Mouse (Mus musculus) neural tube, embryonic 11.5 days (tissue): ENCODE data around the gene Csrp1. TPM values are rescaled to one million over a fixed set of nuclear protein-coding genes. Genes with fewer than 3 reads are reported as not detected.

Experiments
- ATAC-seq: fragments of 200-750 bp; cut with Nextera tagmentation; 2 replicates; pipeline ENCODE4 v1.8.0; 2017; ENCODE audit warnings: moderate number of reproducible peaks, mild to moderate bottlenecking, moderate TSS enrichment, moderate library complexity; ENCODE audit not compliant: insufficient read depth, low FRiP score, low TSS enrichment
- DNase-seq: peaks from one replicate; pipeline ENCODE4 v3.0.0-alpha.2; 2015; ENCODE audit warnings: low spot score
- H3K27ac ChIP-seq: fragments of 300-500 bp; sonication (generic); 2 replicates; pipeline ENCODE4 v1.5.1; 2014; ENCODE audit warnings: low read depth, mild to moderate bottlenecking, low read length
- H3K27me3 ChIP-seq: fragments of 300-500 bp; sonication (generic); 2 replicates; pipeline ENCODE4 v1.6.1; 2014; ENCODE audit warnings: mild to moderate bottlenecking, low read length, mixed read lengths; ENCODE audit not compliant: control insufficient read depth, insufficient read depth
- H3K36me3 ChIP-seq: fragments of 300-500 bp; sonication (generic); 2 replicates; pipeline ENCODE4 v1.6.1; 2014; ENCODE audit warnings: mild to moderate bottlenecking, low read length, moderate library complexity, mixed read lengths; ENCODE audit not compliant: control insufficient read depth, insufficient read depth
- H3K4me1 ChIP-seq: fragments of 300-500 bp; sonication (generic); 2 replicates; pipeline ENCODE4 v1.6.1; 2014; ENCODE audit warnings: low read length, mixed read lengths; ENCODE audit not compliant: control insufficient read depth, insufficient read depth
- H3K4me2 ChIP-seq: fragments of 300-500 bp; sonication (generic); 2 replicates; pipeline ENCODE4 v1.6.1; 2014; ENCODE audit warnings: low read depth, mild to moderate bottlenecking, moderate library complexity
- H3K4me3 ChIP-seq: fragments of 300-500 bp; sonication (generic); 2 replicates; pipeline ENCODE4 v1.5.1; 2014; ENCODE audit warnings: low read depth, low read length
- H3K9ac ChIP-seq: fragments of 300-500 bp; sonication (generic); 2 replicates; pipeline ENCODE4 v1.6.1; 2014; ENCODE audit warnings: mild to moderate bottlenecking, low read length
- H3K9me3 ChIP-seq: fragments of 300-500 bp; sonication (generic); 2 replicates; pipeline ENCODE4 v1.6.1; 2016; ENCODE audit warnings: low read length; ENCODE audit not compliant: control insufficient read depth
- WGBS: fragments of 180-500 bp; shearing (Covaris S2); extraction: QIAGEN DNeasy Blood & Tissue Kit; methylation state at CpG from one replicate; pipeline ENCODE4 v1.1.7; 2014; 5-methylcytosine and 5-hydroxymethylcytosine counted together
- polyA plus RNA-seq: library from polyadenylated mRNA; unstranded; fragments of >200 nt; fragmentation: Nextera tagmentation; extraction: Ambion mirVana; gene quantifications from 2 replicates; pipeline ENCODE4 v1.2.1, GENCODE M21; 2014

Gene Csrp1
- polyA plus RNA-seq, 1 experiment from 2014 or later, result 47.5 TPM

- DNase-seq (no peak), ATAC-seq (no peak)
- Histone ChIP-seq H3K4me1 (peaks cover 8% of the 10 kb centered on the region), H3K9ac (no peak overlapping the region), H3K4me3 (no peak overlapping the region), H3K36me3 (no peaks in the 10 kb centered on the region), H3K4me2 (no peak overlapping the region), H3K27me3 (no peaks in the 10 kb centered on the region), H3K9me3 (no peaks in the 10 kb centered on the region), H3K27ac (no peak overlapping the region)
- WGBS, result 97% methylated on average over 1 of the region's 1 CpGs
These were observed 57.2 kb downstream of the Csrp1 start for GRCm38 (mm10) chr1:135777046-135777445.

- Histone ChIP-seq H3K36me3 (no peaks in the 10 kb centered on the region), H3K4me3 (no peak within 1 kb of the TSS), H3K4me1 (peaks cover 8% of the 10 kb centered on the region), H3K27ac (0 out of 2 replicates have a peak within 1 kb of the TSS, but pooled peaks have one; percentile 42), H3K9ac (no peak within 1 kb of the TSS; the same call in 1 of the 2 replicates), H3K27me3 (no peaks in the 10 kb centered on the region), H3K4me2 (no peak within 1 kb of the TSS), H3K9me3 (no peaks in the 10 kb centered on the region)
- 27% methylated on average over 22 of the region's 22 CpGs for WGBS
- peak; percentile 34 for DNase-seq
- ATAC-seq, result 0 out of 2 replicates have a peak, but pooled peaks have one; percentile 16
These were observed 59.1 kb downstream of the Csrp1 start, which contains the start of gene Tnni1 for GRCm38 (mm10) chr1:135778780-135779535. Gene Tnni1, plus strand, starts transcription at chr1:135779434.

GRCm38 (mm10) chr1:135780649-135781048 is 60.8 kb downstream of the Csrp1 start:
- H3K27me3 ChIP-seq, result no peaks in the 10 kb centered on the region
- H3K27ac ChIP-seq, result no peak overlapping the region
- DNase-seq (no peak), ATAC-seq (no peak)
- no peak overlapping the region for H3K4me2 ChIP-seq
- WGBS, result 7% methylated on average over 4 of the region's 4 CpGs
- H3K4me1 ChIP-seq, result peaks cover 8% of the 10 kb centered on the region
- H3K9ac ChIP-seq, result no peak overlapping the region
- H3K9me3 ChIP-seq, result no peaks in the 10 kb centered on the region
- no peaks in the 10 kb centered on the region for H3K36me3 ChIP-seq
- H3K4me3 ChIP-seq, result no peak overlapping the region

- no peak overlapping the region for H3K9ac ChIP-seq
- no peak overlapping the region for H3K27ac ChIP-seq
- peaks cover 8% of the 10 kb centered on the region for H3K4me1 ChIP-seq
- DNase-seq, result peak; percentile 87
- no peaks in the 10 kb centered on the region for H3K36me3 ChIP-seq
- peak; percentile 69; the same call in 1 of the 2 replicates for ATAC-seq
- no peaks in the 10 kb centered on the region for H3K27me3 ChIP-seq
- H3K4me2 ChIP-seq, result no peak overlapping the region
- H3K4me3 ChIP-seq, result no peak overlapping the region
- no peaks in the 10 kb centered on the region for H3K9me3 ChIP-seq
- 11% methylated on average over 13 of the region's 13 CpGs for WGBS
These were observed 61.4 kb downstream of the Csrp1 start for GRCm38 (mm10) chr1:135781220-135781619.

GRCm38 (mm10) chr1:135782816-135783215 is 63.0 kb downstream of the Csrp1 start:
- Histone ChIP-seq H3K4me3 (no peak overlapping the region), H3K9me3 (no peaks in the 10 kb centered on the region), H3K4me2 (no peak overlapping the region), H3K36me3 (no peaks in the 10 kb centered on the region), H3K27me3 (no peaks in the 10 kb centered on the region), H3K9ac (no peak overlapping the region), H3K4me1 (peaks cover 8% of the 10 kb centered on the region), H3K27ac (no peak overlapping the region)
- DNase-seq, result no peak
- WGBS, result 37% methylated on average over 10 of the region's 10 CpGs
- ATAC-seq, result no peak

- Histone ChIP-seq H3K4me2 (no peak overlapping the region), H3K4me1 (no peaks in the 10 kb centered on the region), H3K9ac (no peak overlapping the region), H3K27me3 (no peaks in the 10 kb centered on the region), H3K9me3 (no peaks in the 10 kb centered on the region), H3K4me3 (no peak overlapping the region), H3K27ac (no peak overlapping the region), H3K36me3 (no peaks in the 10 kb centered on the region)
- DNase-seq (peak; percentile 70), ATAC-seq (no peak)
- WGBS, result 53% methylated on average over 3 of the region's 3 CpGs
These were observed 67.9 kb downstream of the Csrp1 start for GRCm38 (mm10) chr1:135787799-135788198.

GRCm38 (mm10) chr1:135788708-135789107 is 68.8 kb downstream of the Csrp1 start:
- ATAC-seq (no peak), DNase-seq (no peak)
- Histone ChIP-seq H3K4me1 (0 out of 2 replicates have a peak, but pooled peaks cover 2% of the 10 kb centered on the region), H3K9ac (no peak overlapping the region), H3K36me3 (no peaks in the 10 kb centered on the region), H3K9me3 (no peaks in the 10 kb centered on the region), H3K27ac (no peak overlapping the region), H3K27me3 (no peaks in the 10 kb centered on the region), H3K4me2 (no peak overlapping the region), H3K4me3 (no peak overlapping the region)
- 28% methylated on average over 10 of the region's 10 CpGs for WGBS

- peak; percentile 27; the same call in 1 of the 2 replicates for ATAC-seq
These were observed 70.0 kb downstream of the Csrp1 start for GRCm38 (mm10) chr1:135789815-135790214.

More at GRCm38 (mm10) chr1:135789815-135790214, 70.0 kb downstream of the Csrp1 start:
- H3K4me3 ChIP-seq, result no peak overlapping the region
- H3K36me3 ChIP-seq, result no peaks in the 10 kb centered on the region
- H3K4me2 ChIP-seq, result no peak overlapping the region
- H3K27ac ChIP-seq, result no peak overlapping the region
- whole genome bisulfite sequencing, result 12% methylated on average over 5 of the region's 5 CpGs
- H3K9ac ChIP-seq, result no peak overlapping the region
- H3K9me3 ChIP-seq, result no peaks in the 10 kb centered on the region
- no peaks in the 10 kb centered on the region for H3K27me3 ChIP-seq
- DNase-seq, result peak; percentile 82
- 0 out of 2 replicates have a peak, but pooled peaks cover 2% of the 10 kb centered on the region for H3K4me1 ChIP-seq
